Mouse (Mus musculus) E14TG2a.4 (cell line): Measurements from ENCODE around the gene 9130213A22Rik.

Source experiments
- H3K27me3 ChIP-seq: 2 replicates; pipeline ENCODE4 v1.6.1; 2014; ENCODE audit warnings: low read length, control low read depth; ENCODE audit not compliant: insufficient read depth
- H3K36me3 ChIP-seq: 2 replicates; pipeline ENCODE4 v1.6.1; 2014; ENCODE audit warnings: low read length, control low read depth; ENCODE audit not compliant: insufficient read depth
- H3K4me1 ChIP-seq: replicated peaks from 2 replicates; pipeline ENCODE4 v1.6.1; 2014; ENCODE audit warnings: low read depth, low read length, control low read depth
- H3K4me3 ChIP-seq: replicated peaks from 2 replicates; pipeline ENCODE4 v1.5.1; 2014; ENCODE audit warnings: mild to moderate bottlenecking, low read length
- H3K9me3 ChIP-seq: 2 replicates; pipeline ENCODE4 v1.6.1; 2014; ENCODE audit warnings: low read length, control low read depth
- CTCF ChIP-seq: conservative IDR thresholded peaks from 2 replicates; pipeline ENCODE4 v1.5.1; 2014; ENCODE audit warnings: low read length
- NANOG ChIP-seq: IDR thresholded peaks from 2 replicates; pipeline ENCODE4 v1.6.1; 2014; ENCODE audit warnings: borderline replicate concordance, low read length, mixed read lengths
- POU5F1 ChIP-seq: IDR thresholded peaks from 2 replicates; pipeline ENCODE4 v1.6.1; 2014; ENCODE audit warnings: low read length, borderline replicate concordance

9130213A22Rik gene

GRCm38 (mm10) chr11:69092871-69093270 is 29.5 kb downstream of the 9130213A22Rik start:
- peak; percentile 14; the same call in 1 of the 2 replicates for TF ChIP-seq CTCF
- TF ChIP-seq NANOG = no peak
- Histone ChIP-seq H3K36me3 (peaks cover 36% of the 10 kb centered on the region), H3K4me1 (peaks cover 79% of the 10 kb centered on the region)

GRCm38 (mm10) chr11:69092386-69092751 is 30.0 kb downstream of the 9130213A22Rik start:
- no peaks in the 10 kb centered on the region for H3K27me3 ChIP-seq
- H3K4me1 ChIP-seq = peaks cover 79% of the 10 kb centered on the region
- H3K9me3 ChIP-seq = no peaks in the 10 kb centered on the region
- H3K36me3 ChIP-seq = peaks cover 36% of the 10 kb centered on the region
- H3K4me3 ChIP-seq = no peak overlapping the region
- TF ChIP-seq POU5F1 (no peak), CTCF (peak; percentile 95)

More at GRCm38 (mm10) chr11:69092871-69093270, 29.5 kb downstream of the 9130213A22Rik start:
- Histone ChIP-seq H3K27me3 (no peaks in the 10 kb centered on the region), H3K9me3 (no peaks in the 10 kb centered on the region), H3K4me3 (no peak overlapping the region)

- H3K4me1 ChIP-seq = peaks cover 79% of the 10 kb centered on the region
- no peaks in the 10 kb centered on the region for H3K27me3 ChIP-seq
- TF ChIP-seq CTCF (no peak), NANOG (no peak), POU5F1 (no peak)
- H3K9me3 ChIP-seq = no peaks in the 10 kb centered on the region
- H3K36me3 ChIP-seq = peaks cover 36% of the 10 kb centered on the region
- H3K4me3 ChIP-seq = no peak overlapping the region
Measured at GRCm38 (mm10) chr11:69091566-69092385, 30.6 kb downstream of the 9130213A22Rik start.

DNA sequence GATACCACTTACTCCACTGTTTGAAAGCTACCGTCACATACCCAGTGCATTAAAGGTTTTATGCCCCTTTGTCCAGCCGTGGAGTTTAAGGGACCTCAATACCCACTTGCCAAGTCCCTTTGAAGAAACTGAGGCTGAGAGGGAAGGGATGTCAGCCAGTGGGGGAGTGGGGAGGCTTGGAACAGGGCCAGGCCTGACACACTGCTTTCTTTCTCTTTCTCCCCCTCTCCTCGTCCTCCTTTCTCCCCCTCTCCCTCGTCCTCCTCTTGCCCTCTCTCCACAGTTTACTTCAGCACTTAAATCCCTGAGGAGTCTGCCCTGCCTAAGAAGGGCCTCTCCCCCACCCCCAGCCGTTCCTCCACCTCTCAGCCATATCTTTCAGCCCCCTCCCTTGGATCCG is 32.0 kb downstream of the 9130213A22Rik start:
- Histone ChIP-seq H3K27me3 (no peaks in the 10 kb centered on the region), H3K4me3 (peak overlapping the region; percentile 99), H3K9me3 (no peaks in the 10 kb centered on the region), H3K4me1 (peaks cover 77% of the 10 kb centered on the region), H3K36me3 (peaks cover 36% of the 10 kb centered on the region)
- no peak for TF ChIP-seq POU5F1
- TF ChIP-seq NANOG = no peak
- no peak for TF ChIP-seq CTCF

- peak overlapping the region; percentile 99 for H3K4me3 ChIP-seq
Measured at GRCm38 (mm10) chr11:69089616-69090290, 32.6 kb downstream of the 9130213A22Rik start.

GRCm38 (mm10) chr11:69088856-69089615 is 33.4 kb downstream of the 9130213A22Rik start:
- Histone ChIP-seq H3K4me3 (peak overlapping the region; percentile 99), H3K36me3 (peaks cover 36% of the 10 kb centered on the region), H3K9me3 (no peaks in the 10 kb centered on the region), H3K27me3 (no peaks in the 10 kb centered on the region), H3K4me1 (peaks cover 69% of the 10 kb centered on the region)
- TF ChIP-seq POU5F1 = no peak
- TF ChIP-seq NANOG = no peak
- no peak for TF ChIP-seq CTCF

More at GRCm38 (mm10) chr11:69089616-69090290, 32.6 kb downstream of the 9130213A22Rik start:
- H3K4me1 ChIP-seq = peaks cover 75% of the 10 kb centered on the region
- no peak for TF ChIP-seq POU5F1
- no peaks in the 10 kb centered on the region for H3K27me3 ChIP-seq
- H3K9me3 ChIP-seq = no peaks in the 10 kb centered on the region
- H3K36me3 ChIP-seq = peaks cover 36% of the 10 kb centered on the region

DNA sequence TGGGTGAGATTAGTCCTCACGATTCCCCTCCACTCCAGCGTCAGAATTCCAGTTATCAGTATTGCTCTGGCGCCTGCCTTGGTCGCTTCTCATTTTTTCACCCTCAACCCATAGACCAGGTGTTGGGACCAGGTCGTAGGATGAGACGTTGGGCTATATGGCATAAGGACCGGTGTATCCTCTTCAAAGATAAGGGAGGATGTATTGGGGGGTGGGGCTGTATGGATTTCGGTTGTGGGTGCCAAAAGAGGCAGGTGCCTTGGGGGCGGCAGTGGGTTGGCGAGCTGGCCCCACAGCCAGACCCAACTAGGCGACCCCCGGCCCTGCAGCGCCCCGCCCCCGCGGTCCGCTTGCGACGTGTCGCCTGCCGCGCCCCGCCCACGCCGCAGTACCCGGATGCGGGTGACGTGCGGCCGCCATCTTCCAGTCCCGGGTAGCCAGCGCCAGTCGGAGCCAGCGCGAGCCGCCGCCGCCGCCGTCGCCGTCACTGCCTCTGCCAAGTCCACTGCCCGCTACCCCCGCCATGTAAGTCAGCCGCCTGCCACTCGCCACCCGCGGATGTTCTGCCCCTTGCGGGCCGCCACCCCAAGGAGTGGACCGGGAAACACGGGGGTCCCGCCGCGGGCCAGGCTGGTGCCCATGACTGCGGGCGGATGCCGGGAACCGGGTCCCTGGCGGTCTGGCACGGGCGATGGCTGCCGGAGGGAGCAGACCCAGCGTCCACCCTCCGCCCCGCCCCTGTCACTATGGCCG is 34.1 kb downstream of the 9130213A22Rik start, which contains the start of gene Vamp2:
Vamp2 (plus strand) TSS at position 388 of the 753 bp plus-strand sequence.
- Histone ChIP-seq H3K27me3 (no peaks in the 10 kb centered on the region), H3K4me1 (peaks cover 66% of the 10 kb centered on the region), H3K9me3 (no peaks in the 10 kb centered on the region), H3K36me3 (peaks cover 36% of the 10 kb centered on the region), H3K4me3 (peak within 1 kb of the TSS; percentile 99)
- TF ChIP-seq NANOG (no peak), CTCF (no peak), POU5F1 (no peak)

DNA sequence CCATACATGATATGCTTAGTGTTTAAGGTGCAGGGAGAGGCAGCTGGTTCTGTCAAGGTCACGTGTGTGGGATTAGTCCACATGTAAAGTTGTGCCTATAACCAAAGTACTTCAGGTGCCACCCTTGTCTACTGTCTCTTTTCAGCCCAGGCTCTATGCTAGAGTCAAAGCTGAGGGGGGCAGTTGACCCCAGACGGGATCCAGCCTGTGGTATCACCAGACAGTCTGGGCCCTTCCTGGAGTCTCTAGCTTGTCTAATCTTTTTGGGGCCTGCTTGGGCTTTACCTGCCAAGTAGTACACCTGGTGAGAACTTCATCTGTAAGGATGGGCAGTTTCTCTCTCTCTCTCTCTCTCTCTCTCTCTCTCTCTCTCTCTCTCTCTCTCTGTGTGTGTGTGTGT is 34.8 kb downstream of the 9130213A22Rik start:
- no peak for TF ChIP-seq POU5F1
- TF ChIP-seq NANOG = no peak
- no peak for TF ChIP-seq CTCF
- peaks cover 32% of the 10 kb centered on the region for H3K36me3 ChIP-seq
- H3K27me3 ChIP-seq = no peaks in the 10 kb centered on the region
- peak overlapping the region; percentile 99; the same call in 1 of the 2 replicates for H3K4me3 ChIP-seq
- peaks cover 62% of the 10 kb centered on the region for H3K4me1 ChIP-seq
- no peaks in the 10 kb centered on the region for H3K9me3 ChIP-seq
